Mouse (Mus musculus) G1E (cell line): ENCODE measurements at regions not wholly inside any gene's neighbourhood (a gene's known extent, or its start where the extent isn't known, plus 50 kb on each side); places are given as distances from the start of the nearest gene placed in this dataset.

Experiments used
- CTCF ChIP-seq: IDR thresholded peaks from 2 replicates; pipeline ENCODE4 v1.5.1; 2012; ENCODE audit warnings: low read depth, low read length, inconsistent platforms, mixed read lengths
- TAL1 ChIP-seq: conservative IDR thresholded peaks from 2 replicates; pipeline ENCODE4 v1.6.1; 2012; ENCODE audit warnings: low read depth, low read length, inconsistent platforms, mixed read lengths

DNA sequence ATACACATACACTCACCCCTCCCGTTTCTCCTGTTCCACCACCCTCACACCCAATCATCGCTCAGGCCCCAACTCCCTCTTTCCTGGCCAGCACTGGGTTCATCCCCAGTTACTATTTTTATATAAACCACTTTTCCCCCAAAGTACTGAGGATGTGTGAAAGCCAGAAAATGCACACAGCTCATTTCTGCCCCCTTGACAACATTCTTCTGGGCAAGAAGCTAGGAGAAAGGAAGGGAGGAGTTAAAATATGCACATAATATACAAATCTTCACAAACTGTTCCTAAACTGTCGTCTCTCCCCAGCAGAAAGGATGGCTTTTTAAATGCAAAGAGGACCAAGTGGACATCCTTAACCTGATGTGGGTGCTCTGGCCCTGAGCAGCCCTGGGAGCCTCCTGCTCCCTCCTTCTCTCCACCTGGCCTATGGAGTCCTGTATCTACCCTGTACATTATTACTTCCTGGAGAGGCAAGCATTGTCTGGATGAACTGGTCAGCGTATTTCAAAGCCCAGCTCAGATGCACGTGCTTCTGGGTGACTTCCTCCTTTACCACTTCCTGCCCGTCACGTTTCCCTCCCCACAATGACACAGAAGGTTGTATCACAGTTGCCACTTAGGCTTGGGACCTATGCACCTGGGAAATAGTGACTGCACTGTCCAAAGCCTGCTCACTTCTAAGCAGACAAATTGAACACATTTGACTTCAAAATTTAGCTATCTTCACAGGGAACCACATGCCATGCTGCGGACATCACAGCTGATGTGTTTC, 227.8 kb downstream of the Rnf144a start:
- TF ChIP-seq CTCF: no peak
- TF ChIP-seq TAL1: no peak
